Mouse (Mus musculus): ENCODE measurements around the gene Slc6a20a. TPM values are rescaled to one million over a fixed set of nuclear protein-coding genes. Genes with fewer than 3 reads are reported as not detected.
A peak's percentile ranks its signal among the peaks of the same experiment; 100 is the strongest.

Slc6a20a gene
- total and polyA plus RNA-seq, 3 experiments = not detected

DNA sequence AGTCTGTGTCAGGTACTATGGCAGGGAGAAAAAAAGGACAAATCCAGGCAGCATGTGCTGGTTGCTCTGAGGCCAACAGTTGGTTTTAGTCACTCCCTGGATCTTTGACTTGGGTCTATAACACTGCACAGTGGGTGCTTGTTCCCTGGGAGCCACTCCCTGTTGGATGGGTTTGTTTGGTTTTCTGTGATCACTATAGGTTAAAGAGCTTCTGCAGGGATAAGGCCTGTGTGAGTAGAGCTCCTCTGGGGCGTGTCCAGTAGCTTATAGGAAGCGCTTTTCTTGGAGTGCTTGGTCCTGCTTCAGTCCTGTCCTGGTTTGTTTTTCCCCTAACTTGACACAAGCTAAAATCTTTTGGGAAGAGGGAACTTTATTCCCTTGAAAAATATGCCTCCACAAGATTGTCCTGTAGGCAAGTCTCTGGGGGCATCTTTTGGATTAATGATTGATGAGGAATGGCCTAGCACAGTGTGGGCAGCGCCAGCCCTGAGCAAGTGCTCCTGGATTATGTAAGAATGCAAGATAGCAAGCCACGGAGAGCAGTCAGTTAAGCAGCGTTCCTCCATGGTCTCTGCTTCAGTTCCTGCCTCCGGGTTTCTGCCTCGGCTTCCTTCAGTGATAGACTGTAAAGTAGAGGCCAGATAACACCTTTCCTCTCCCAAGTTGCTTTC, 89.3 kb downstream of the Slc6a20a start:
- Histone ChIP-seq H3K27me3 (ENCODE audit: control insufficient read depth in 1 of 2, insufficient read depth in 2 of 2, low read length in 2 of 2) (no peaks in the 10 kb centered on the region), H3K9ac (ENCODE audit: control insufficient read depth, low read depth, low read length, poor library complexity, severe bottlenecking) (no peak overlapping the region), H3K36me3 (ENCODE audit: control insufficient read depth in 1 of 2, insufficient read depth in 2 of 2, low read length in 2 of 2) (peaks cover 10 to 14% of the 10 kb centered on the region in 2 experiments), H3K79me2 (ENCODE audit: control insufficient read depth, insufficient read depth, low read length, poor library complexity) (no peaks in the 10 kb centered on the region), H3K4me1 (ENCODE audit: control insufficient read depth in 1 of 2, insufficient read depth in 2 of 2, low read length in 2 of 2) (peaks cover 11 to 12% of the 10 kb centered on the region in 2 experiments), H3K4me3 (ENCODE audit: control insufficient read depth in 1 of 2, insufficient read depth in 1 of 2, low read depth in 2 of 2, low read length in 2 of 2) (peak overlapping the region in 1 of 2 experiments; percentile 15; a peak in 1 of 4 replicates), H3K27ac (ENCODE audit: control insufficient read depth, low read depth, low read length) (peak overlapping the region; percentile 46; the same call in 1 of the 2 replicates), H3K9me3 (replicated peaks; ENCODE audit: insufficient read depth, low read length) (no peaks in the 10 kb centered on the region)
- TF ChIP-seq ZMIZ1 (IDR thresholded peaks at IDR 0.05; ENCODE audit: low read depth, low read length) = no peak
- TF ChIP-seq EP300 (IDR thresholded peaks at IDR 0.05; ENCODE audit: low read depth in 1 of 2, low read length in 2 of 2) = peak; percentile 41 to 66
- no peak for TF ChIP-seq MAZ (IDR thresholded peaks at IDR 0.05; ENCODE audit: low read depth, low read length)
- peak; percentile 43 for TF ChIP-seq GATA1 (IDR thresholded peaks at IDR 0.05; ENCODE audit: low read depth, low read length)
- TF ChIP-seq HCFC1 (IDR thresholded peaks at IDR 0.05; ENCODE audit: low read depth, low read length) = no peak
- no peak for TF ChIP-seq SMC3 (IDR thresholded peaks at IDR 0.05; ENCODE audit: low read depth, low read length)
- no peak for TF ChIP-seq E2F4 (IDR thresholded peaks at IDR 0.05; ENCODE audit: borderline replicate concordance, low read depth, low read length)
- TF ChIP-seq MAX (IDR thresholded peaks at IDR 0.05; ENCODE audit: low read length) = no peak
- TF ChIP-seq MYB (IDR thresholded peaks at IDR 0.05; ENCODE audit: low read depth, low read length) = peak; percentile 50; the same call in 1 of the 2 replicates
- no peak for TF ChIP-seq POLR2A (IDR thresholded peaks at IDR 0.05; ENCODE audit: control insufficient read depth in 1 of 2, insufficient read depth in 1 of 2, low read depth in 1 of 2, low read length in 2 of 2, poor library complexity in 1 of 2)
- TF ChIP-seq TCF12 (IDR thresholded peaks at IDR 0.05; ENCODE audit: low read depth, low read length) = 0 out of 2 replicates have a peak, but pooled peaks have one; percentile 27
- TF ChIP-seq MEF2A (IDR thresholded peaks at IDR 0.05; ENCODE audit: extremely low read depth, insufficient replicate concordance, low read depth, low read length, poor library complexity, severe bottlenecking) = no peak
- TF ChIP-seq ZKSCAN1 (IDR thresholded peaks at IDR 0.05; ENCODE audit: low read depth, low read length) = 0 out of 2 replicates have a peak, but pooled peaks have one; percentile 41
- no peak for TF ChIP-seq ETS1 (IDR thresholded peaks at IDR 0.05; ENCODE audit: low read depth, low read length)
- 0 out of 2 replicates have a peak, but pooled peaks have one; percentile 33 for TF ChIP-seq RCOR1 (IDR thresholded peaks at IDR 0.05; ENCODE audit: low read depth, low read length)
- TF ChIP-seq USF1 (IDR thresholded peaks at IDR 0.05; ENCODE audit: low read depth, low read length) = no peak
- no peak for TF ChIP-seq TAL1 (IDR thresholded peaks at IDR 0.05; ENCODE audit: low read length)
- TF ChIP-seq MYC (IDR thresholded peaks at IDR 0.05; ENCODE audit: low read depth, low read length) = no peak
- DNase-seq (ENCODE audit: low read depth, low spot score) = peak; percentile 31

Other genes with a start within 250 kb of the Slc6a20a start
- 32.0 and 37.5 TPM in 2 replicates for gene Limd1, start 200.2 kb downstream of the Slc6a20a start, total RNA-seq (2012; rRNA removed)
- 10 to 100 TPM in 1 of 2 experiments, not detected in 1; 32.6 TPM for gene Limd1, start 200.2 kb downstream of the Slc6a20a start, polyA plus RNA-seq (2012; ENCODE audit: insufficient read depth in 1 of 2, insufficient read length in 2 of 2, low read depth in 1 of 2, low replicate concordance in 2 of 2, missing spikeins in 1 of 2)
- 20.5 and 20.8 TPM in 2 replicates for gene Sacm1l, start 149.1 kb downstream of the Slc6a20a start, total RNA-seq (2012; rRNA removed)
- 10 to 100 TPM in 1 of 2 experiments, not detected in 1; 21.7 TPM for gene Sacm1l, start 149.1 kb downstream of the Slc6a20a start, polyA plus RNA-seq (2012; ENCODE audit: insufficient read depth in 1 of 2, insufficient read length in 2 of 2, low read depth in 1 of 2, low replicate concordance in 2 of 2, missing spikeins in 1 of 2)
- 0.35 and 0.46 TPM in 2 replicates for gene Slc6a20b, start 46.3 kb downstream of the Slc6a20a start, total RNA-seq (2012; rRNA removed)
- gene Slc6a20b, start 46.3 kb downstream of the Slc6a20a start, polyA plus RNA-seq (2012; ENCODE audit: insufficient read depth in 1 of 2, insufficient read length in 2 of 2, low read depth in 1 of 2, low replicate concordance in 2 of 2, missing spikeins in 1 of 2) = under 1 TPM in 1 of 2 experiments, not detected in 1; 0.01 TPM
- gene Ccr9, start 446 bp downstream of the Slc6a20a start, total RNA-seq (2012; rRNA removed) = not detected in 2 replicates
- not detected for gene Ccr9, start 446 bp downstream of the Slc6a20a start, polyA plus RNA-seq (2012; ENCODE audit: insufficient read depth in 1 of 2, insufficient read length in 2 of 2, low read depth in 1 of 2, low replicate concordance in 2 of 2, missing spikeins in 1 of 2)
- 13.0 and 18.1 TPM in 2 replicates for gene Lztfl1, start 38.8 kb upstream of the Slc6a20a start, total RNA-seq (2012; rRNA removed)
- gene Lztfl1, start 38.8 kb upstream of the Slc6a20a start, polyA plus RNA-seq (2012; ENCODE audit: insufficient read depth in 1 of 2, insufficient read length in 2 of 2, low read depth in 1 of 2, low replicate concordance in 2 of 2, missing spikeins in 1 of 2) = 100 to 1,000 TPM in 1 of 2 experiments, 10 to 100 TPM in 1; 17.1 to 408 TPM
- gene Cxcr6, start 127.6 kb upstream of the Slc6a20a start, total RNA-seq (2012; rRNA removed) = not detected in 2 replicates
- under 1 TPM in 1 of 2 experiments, not detected in 1; 0.04 TPM for gene Cxcr6, start 127.6 kb upstream of the Slc6a20a start, polyA plus RNA-seq (2012; ENCODE audit: insufficient read depth in 1 of 2, insufficient read length in 2 of 2, low read depth in 1 of 2, low replicate concordance in 2 of 2, missing spikeins in 1 of 2)
- gene Fyco1, start 173.0 kb upstream of the Slc6a20a start, total RNA-seq (2012; rRNA removed) = 1.2 and 1.6 TPM in 2 replicates
- 1 to 10 TPM in 1 of 2 experiments, not detected in 1; 2.7 TPM for gene Fyco1, start 173.0 kb upstream of the Slc6a20a start, polyA plus RNA-seq (2012; ENCODE audit: insufficient read depth in 1 of 2, insufficient read length in 2 of 2, low read depth in 1 of 2, low replicate concordance in 2 of 2, missing spikeins in 1 of 2)
- not detected in 2 replicates for gene Xcr1, start 183.1 kb upstream of the Slc6a20a start, total RNA-seq (2012; rRNA removed)
- under 1 TPM in 1 of 2 experiments, not detected in 1; 0.01 TPM for gene Xcr1, start 183.1 kb upstream of the Slc6a20a start, polyA plus RNA-seq (2012; ENCODE audit: insufficient read depth in 1 of 2, insufficient read length in 2 of 2, low read depth in 1 of 2, low replicate concordance in 2 of 2, missing spikeins in 1 of 2)